Mouse (Mus musculus) MEL (cell line): ENCODE data around the gene Chd2. TPM values are rescaled to one million over a fixed set of nuclear protein-coding genes. Genes with fewer than 3 reads are reported as not detected.
A peak's percentile ranks its signal among the peaks of the same experiment; 100 is the strongest.

Experiments
- DNase-seq: peaks from one replicate; pipeline ENCODE4 v3.0.0; 2011; ENCODE audit warnings: low read depth, low spot score
- H3K27ac ChIP-seq: 2 replicates; pipeline ENCODE4 v1.5.1; 2012; ENCODE audit warnings: low read depth, mild to moderate bottlenecking, control low read depth, low read length, moderate library complexity; ENCODE audit not compliant: control insufficient read depth
- H3K27me3 ChIP-seq, 2 experiments: fragments of 150-350 bp in 1 of 2; sonication (generic) in 1 of 2; 2 replicates each; pipeline ENCODE4 v1.6.1; 2012; ENCODE audit warnings: low read length in 2 of 2, mild to moderate bottlenecking in 2 of 2, improper control_type of control experiment in 1 of 2, moderate library complexity in 1 of 2; ENCODE audit not compliant: insufficient read depth in 2 of 2, control insufficient read depth in 1 of 2
- H3K36me3 ChIP-seq, 2 experiments: 2 replicates each; pipeline ENCODE4 v1.6.1; 2012 to 2014; ENCODE audit warnings: low read length in 2 of 2, improper control_type of control experiment in 1 of 2, inconsistent platforms in 1 of 2, mild to moderate bottlenecking in 1 of 2; ENCODE audit not compliant: insufficient read depth in 2 of 2, control insufficient read depth in 1 of 2
- H3K4me1 ChIP-seq, 2 experiments: fragments of 150-350 bp in 1 of 2; sonication (generic) in 1 of 2; 2 replicates each; pipeline ENCODE4 v1.6.1; 2012; ENCODE audit warnings: low read length in 2 of 2, improper control_type of control experiment in 1 of 2, mild to moderate bottlenecking in 1 of 2; ENCODE audit not compliant: insufficient read depth in 2 of 2, control insufficient read depth in 1 of 2
- H3K4me3 ChIP-seq, 2 experiments: fragments of 150-350 bp in 1 of 2; sonication (generic) in 1 of 2; 2 replicates each; pipeline ENCODE4 v1.5.1; 2012; ENCODE audit warnings: low read depth in 2 of 2, low read length in 2 of 2, mild to moderate bottlenecking in 2 of 2, moderate library complexity in 2 of 2, control low read depth in 1 of 2, improper control_type of control experiment in 1 of 2; ENCODE audit not compliant: control insufficient read depth in 1 of 2, insufficient read depth in 1 of 2
- H3K79me2 ChIP-seq: 2 replicates; pipeline ENCODE4 v1.6.1; 2012; ENCODE audit warnings: mild to moderate bottlenecking, low read length, moderate library complexity; ENCODE audit not compliant: control insufficient read depth, poor library complexity, insufficient read depth
- H3K9ac ChIP-seq: 2 replicates; pipeline ENCODE4 v1.6.1; 2012; ENCODE audit warnings: low read depth, mild to moderate bottlenecking, control low read depth, low read length, moderate library complexity; ENCODE audit not compliant: control insufficient read depth, poor library complexity, severe bottlenecking
- H3K9me3 ChIP-seq: fragments of 150-350 bp; sonication (generic); replicated peaks from 2 replicates; pipeline ENCODE4 v1.6.1; 2012; ENCODE audit warnings: mild to moderate bottlenecking, low read length, improper control_type of control experiment, moderate library complexity; ENCODE audit not compliant: insufficient read depth
- CHD2 ChIP-seq: IDR thresholded peaks from 2 replicates; pipeline ENCODE4 v1.6.1; 2011; ENCODE audit warnings: low read length, improper control_type of control experiment
- CTCF ChIP-seq, 3 experiments: IDR thresholded peaks in 2 of 3; conservative IDR thresholded peaks in 1 of 3; 2 replicates each; pipeline ENCODE4 v1.5.1; 2011 to 2012; ENCODE audit warnings: low read length in 3 of 3, low read depth in 2 of 3, mild to moderate bottlenecking in 2 of 3, improper control_type of control experiment in 1 of 3, inconsistent platforms in 1 of 3, mixed read lengths in 1 of 3, moderate library complexity in 1 of 3; ENCODE audit not compliant: control insufficient read depth in 1 of 3, insufficient read depth in 1 of 3, poor library complexity in 1 of 3, severe bottlenecking in 1 of 3
- ELF1 ChIP-seq: IDR thresholded peaks from 2 replicates; pipeline ENCODE4 v1.6.1; 2014; ENCODE audit warnings: low read depth, mild to moderate bottlenecking, inconsistent platforms, low read length, improper control_type of control experiment, moderate library complexity
- EP300 ChIP-seq, 2 experiments: IDR thresholded peaks; 2 replicates each; pipeline ENCODE4 v1.6.1; 2011; ENCODE audit warnings: improper control_type of control experiment in 2 of 2, low read length in 2 of 2, low read depth in 1 of 2, mild to moderate bottlenecking in 1 of 2
- ETS1 ChIP-seq: IDR thresholded peaks from 2 replicates; pipeline ENCODE4 v1.6.1; 2012; ENCODE audit warnings: low read depth, mild to moderate bottlenecking, inconsistent platforms, low read length, improper control_type of control experiment, moderate library complexity
- GABPA ChIP-seq: IDR thresholded peaks from 2 replicates; pipeline ENCODE4 v1.6.1; 2012; ENCODE audit warnings: low read depth, mild to moderate bottlenecking, inconsistent platforms, low read length, improper control_type of control experiment, moderate library complexity
- GATA1 ChIP-seq: IDR thresholded peaks from 2 replicates; pipeline ENCODE4 v1.6.1; 2011; ENCODE audit warnings: low read depth, low read length, improper control_type of control experiment
- HCFC1 ChIP-seq: IDR thresholded peaks from 2 replicates; pipeline ENCODE4 v1.6.1; 2012; ENCODE audit warnings: low read depth, mild to moderate bottlenecking, inconsistent platforms, low read length, improper control_type of control experiment, moderate library complexity
- JUND ChIP-seq: IDR thresholded peaks from 2 replicates; pipeline ENCODE4 v1.6.1; 2011; ENCODE audit warnings: low read depth, mild to moderate bottlenecking, improper control_type of control experiment, low read length
- MAFK ChIP-seq: IDR thresholded peaks from 2 replicates; pipeline ENCODE4 v1.6.1; 2011; ENCODE audit warnings: low read depth, mild to moderate bottlenecking, low read length, improper control_type of control experiment, borderline replicate concordance
- MAZ ChIP-seq: IDR thresholded peaks from 2 replicates; pipeline ENCODE4 v1.6.1; 2012; ENCODE audit warnings: low read depth, mild to moderate bottlenecking, inconsistent platforms, low read length, improper control_type of control experiment
- MEF2A ChIP-seq: IDR thresholded peaks from 2 replicates; pipeline ENCODE4 v1.6.1; 2014; ENCODE audit warnings: low read depth, mild to moderate bottlenecking, inconsistent platforms, low read length, improper control_type of control experiment; ENCODE audit not compliant: poor library complexity, insufficient replicate concordance, severe bottlenecking; ENCODE audit errors: extremely low read depth
- MYB ChIP-seq: IDR thresholded peaks from 2 replicates; pipeline ENCODE4 v1.6.1; 2011; ENCODE audit warnings: mild to moderate bottlenecking, low read depth, low read length, improper control_type of control experiment
- MYC ChIP-seq: IDR thresholded peaks from 2 replicates; pipeline ENCODE4 v1.6.1; 2011; ENCODE audit warnings: low read depth, mild to moderate bottlenecking, low read length, improper control_type of control experiment, moderate library complexity
- NELFE ChIP-seq: IDR thresholded peaks from 2 replicates; pipeline ENCODE4 v1.6.1; 2011; ENCODE audit warnings: low read depth, low read length, improper control_type of control experiment
- NRF1 ChIP-seq: IDR thresholded peaks from 2 replicates; pipeline ENCODE4 v1.6.1; 2014; ENCODE audit warnings: low read depth, mild to moderate bottlenecking, inconsistent platforms, low read length, improper control_type of control experiment, moderate library complexity; ENCODE audit not compliant: poor library complexity, insufficient read depth, severe bottlenecking
- POLR2A ChIP-seq, 2 experiments: IDR thresholded peaks; 2 replicates each; pipeline ENCODE4 v1.6.1; 2011 to 2012; ENCODE audit warnings: low read length in 2 of 2, mild to moderate bottlenecking in 2 of 2, control low read depth in 1 of 2, improper control_type of control experiment in 1 of 2, low read depth in 1 of 2, moderate library complexity in 1 of 2; ENCODE audit not compliant: control insufficient read depth in 1 of 2, insufficient read depth in 1 of 2, poor library complexity in 1 of 2
- RAD21 ChIP-seq: IDR thresholded peaks from 2 replicates; pipeline ENCODE4 v1.6.1; 2011; ENCODE audit warnings: mild to moderate bottlenecking, low read depth, low read length, improper control_type of control experiment
- RCOR1 ChIP-seq: IDR thresholded peaks from 2 replicates; pipeline ENCODE4 v1.6.1; 2012; ENCODE audit warnings: low read depth, mild to moderate bottlenecking, inconsistent platforms, low read length, improper control_type of control experiment
- SIN3A ChIP-seq: IDR thresholded peaks from 2 replicates; pipeline ENCODE4 v1.6.1; 2012; ENCODE audit warnings: low read length, improper control_type of control experiment, inconsistent platforms
- SMC3 ChIP-seq: IDR thresholded peaks from 2 replicates; pipeline ENCODE4 v1.6.1; 2011; ENCODE audit warnings: low read depth, low read length, improper control_type of control experiment
- TAL1 ChIP-seq: IDR thresholded peaks from 2 replicates; pipeline ENCODE4 v1.6.1; 2012; ENCODE audit warnings: mild to moderate bottlenecking, inconsistent platforms, low read length, moderate library complexity, mixed read lengths
- TBP ChIP-seq: IDR thresholded peaks from 2 replicates; pipeline ENCODE4 v1.8.0; 2011; ENCODE audit warnings: low read depth, low read length, improper control_type of control experiment
- ZC3H11A ChIP-seq: IDR thresholded peaks from 2 replicates; pipeline ENCODE4 v1.6.1; 2012; ENCODE audit warnings: low read depth, mild to moderate bottlenecking, inconsistent platforms, low read length, improper control_type of control experiment
- ZMIZ1 ChIP-seq: IDR thresholded peaks from 2 replicates; pipeline ENCODE4 v1.6.1; 2012; ENCODE audit warnings: low read depth, mild to moderate bottlenecking, inconsistent platforms, low read length, improper control_type of control experiment, moderate library complexity
- ZNF384 ChIP-seq: IDR thresholded peaks from 2 replicates; pipeline ENCODE4 v1.6.1; 2012; ENCODE audit warnings: low read depth, mild to moderate bottlenecking, inconsistent platforms, low read length, improper control_type of control experiment
- polyA plus RNA-seq, 2 experiments: library from polyadenylated mRNA; stranded (reverse) in 1 of 2; unstranded in 1 of 2; fragments of >175 nt in 1 of 2; fragments of >200 nt in 1 of 2; gene quantifications; 2 replicates each; pipeline versions ENCODE4 v1.2.1 to v1.2.4; 2012; ENCODE audit warnings: low replicate concordance in 2 of 2, low read depth in 1 of 2; ENCODE audit not compliant: insufficient read length in 2 of 2, insufficient read depth in 1 of 2, missing spikeins in 1 of 2
- total RNA-seq: library from RNA; depleted of rRNA; stranded (reverse); fragments of 300-350 nt; gene quantifications from 2 replicates; pipeline ENCODE4 v1.2.3, GENCODE M21; 2012

Gene Chd2
- total and polyA plus RNA-seq, 3 experiments, result 9.9 to 275 (median 21.4) TPM

- peak; percentile 89 for DNase-seq
- Histone ChIP-seq H3K4me3 (peak overlapping the region in 1 of 2 experiments; percentile 21; a peak in 2 of 4 replicates), H3K36me3 (peaks cover 50 to 66% of the 10 kb centered on the region in 2 experiments)
- TF ChIP-seq HCFC1 (no peak), SIN3A (no peak), CHD2 (no peak), MAFK (no peak), RAD21 (no peak), TBP (peak; percentile 37; the same call in 1 of the 2 replicates), MAZ (no peak), GATA1 (peak; percentile 91), MYB (no peak), POLR2A (IDR thresholded peaks at IDR 0.05; ENCODE audit: control insufficient read depth in 1 of 2, insufficient read depth in 1 of 2, low read depth in 1 of 2, low read length in 2 of 2, poor library complexity in 1 of 2) (no peak; a peak in 1 of 4 replicates), ZMIZ1 (no peak), EP300 (IDR thresholded peaks at IDR 0.05; ENCODE audit: low read depth in 1 of 2, low read length in 2 of 2) (no peak), TAL1 (peak; percentile 91), NELFE (no peak), SMC3 (no peak), CTCF (IDR thresholded peaks at IDR 0.05 in 2 of 3, conservative IDR thresholded peaks at IDR 0.05 in 1 of 3; ENCODE audit: control insufficient read depth in 1 of 3, insufficient read depth in 1 of 3, low read depth in 2 of 3, low read length in 3 of 3, poor library complexity in 1 of 3, severe bottlenecking in 1 of 3) (no peak), MEF2A (no peak), RCOR1 (no peak), JUND (no peak), NRF1 (no peak), ETS1 (no peak), GABPA (no peak), MYC (no peak), ELF1 (no peak), ZNF384 (no peak), ZC3H11A (no peak)
- TF ChIP-seq, all 39 proteins: peak for 3
- peak overlapping the region; percentile 65 for H3K27ac ChIP-seq
- no peaks in the 10 kb centered on the region for H3K9me3 ChIP-seq
- peaks cover 39% of the 10 kb centered on the region for H3K79me2 ChIP-seq
- peak overlapping the region; percentile 9; the same call in 1 of the 2 replicates for H3K9ac ChIP-seq
- peaks cover 17 to 21% of the 10 kb centered on the region in 2 experiments for H3K4me1 ChIP-seq
- H3K27me3 ChIP-seq, result no peaks in the 10 kb centered on the region
Observed at GRCm38 (mm10) chr7:73546561-73547510, 5.2 kb upstream of the Chd2 start.
